Mouse (Mus musculus): Measurements from ENCODE around the gene Hoxb5. TPM values are rescaled to one million over a fixed set of nuclear protein-coding genes. Genes with fewer than 3 reads are reported as not detected.

Gene Hoxb5
- total RNA-seq, 2 experiments from 2014 or later, result 0.09 to 0.14 TPM

GRCm38 (mm10) chr11:96350791-96351190, 47.7 kb downstream of the Hoxb5 start:
- no peak for DNase-seq (ENCODE audit: low spot score)

GRCm38 (mm10) chr11:96351312-96351711, 48.2 kb downstream of the Hoxb5 start:
- DNase-seq (ENCODE audit: low spot score), result no peak

GRCm38 (mm10) chr11:96351831-96352230, 48.7 kb downstream of the Hoxb5 start:
- no peak for DNase-seq (ENCODE audit: low spot score)

GRCm38 (mm10) chr11:96352691-96353521, 49.8 kb downstream of the Hoxb5 start:
- no peak for DNase-seq (ENCODE audit: low spot score)

- DNase-seq (ENCODE audit: low spot score), result no peak
Observed at GRCm38 (mm10) chr11:96353522-96353841, 50.3 kb downstream of the Hoxb5 start.

GRCm38 (mm10) chr11:96353939-96354338, 50.8 kb downstream of the Hoxb5 start:
- DNase-seq (ENCODE audit: low spot score), result no peak

GRCm38 (mm10) chr11:96354376-96354775, 51.2 kb downstream of the Hoxb5 start:
- no peak for DNase-seq (ENCODE audit: low spot score)

GRCm38 (mm10) chr11:96354801-96355311, 51.7 kb downstream of the Hoxb5 start:
- DNase-seq (ENCODE audit: low spot score), result no peak

Small RNAs within 50 kb of the gene (microRNA-seq; reads per million reads assigned to microRNA genes)
- gene Mir10a (4,207 reads per million, percentile 91 among the genes with 10 or more reads in this experiment), gene Mir196a-1 (13.3 reads per million, percentile 29 among the genes with 10 or more reads in this experiment)

Other genes starting within 250 kb of the Hoxb5 start
- 10 to 100 TPM; 14.5 to 17.3 TPM for gene Ube2z, start 237.9 kb upstream of the Hoxb5 start, total RNA-seq (2021)
- 1,000 to 10,000 TPM; 1,436 to 1,539 TPM for gene Atp5g1, start 227.7 kb upstream of the Hoxb5 start, total RNA-seq (2021)
- not detected for gene Calcoco2, start 191.4 kb upstream of the Hoxb5 start, total RNA-seq (2021)
- gene Ttll6, start 169.6 kb upstream of the Hoxb5 start, total RNA-seq (2021), result not detected
- gene Hoxb13, start 109.0 kb upstream of the Hoxb5 start, total RNA-seq (2021), result not detected
- gene Hoxb9, start 31.9 kb upstream of the Hoxb5 start, total RNA-seq (2021), result under 1 TPM; 0.09 TPM
- under 1 TPM in 1 of 2 experiments, not detected in 1; 0.09 TPM for gene Hoxb8, start 21.4 kb upstream of the Hoxb5 start, total RNA-seq (2021)
- gene Hoxb7, start 16.7 kb upstream of the Hoxb5 start, total RNA-seq (2021), result under 1 TPM; 0.41 to 0.81 TPM
- gene Hoxb6, start 10.9 kb upstream of the Hoxb5 start, total RNA-seq (2021), result under 1 TPM; 0.38 to 0.39 TPM
- under 1 TPM; 0.16 to 0.31 TPM for gene Hoxb4, start 14.9 kb downstream of the Hoxb5 start, total RNA-seq (2021)
- under 1 TPM; 0.21 to 0.39 TPM for gene Hoxb3, start 20.0 kb downstream of the Hoxb5 start, total RNA-seq (2021)
- not detected for gene Hoxb2, start 47.2 kb downstream of the Hoxb5 start, total RNA-seq (2021)
- gene Hoxb1, start 62.4 kb downstream of the Hoxb5 start, total RNA-seq (2021), result not detected
- not detected for gene Skap1, start 161.3 kb downstream of the Hoxb5 start, total RNA-seq (2021)